Mouse (Mus musculus) CH12.LX (cell line): ENCODE measurements around the gene L3mbtl1. TPM values are rescaled to one million over a fixed set of nuclear protein-coding genes. Genes with fewer than 3 reads are reported as not detected.

ENCODE experiments used
- DNase-seq: peaks from one replicate; pipeline ENCODE4 v3.0.0-alpha.2; 2013; ENCODE audit errors: extremely low read depth
- H3K27ac ChIP-seq: 2 replicates; pipeline ENCODE4 v1.5.1; 2012; ENCODE audit warnings: low read depth, mild to moderate bottlenecking, control low read depth, moderate library complexity; ENCODE audit not compliant: insufficient read depth
- H3K27me3 ChIP-seq: replicated peaks from 2 replicates; pipeline ENCODE3; 2012; ENCODE audit warnings: inconsistent platforms
- H3K36me3 ChIP-seq, 2 experiments: replicated peaks in 1 of 2; 2 replicates each; pipeline versions ENCODE3 to v1.6.1; 2012; ENCODE audit warnings: inconsistent platforms in 1 of 2, low read length in 1 of 2, mild to moderate bottlenecking in 1 of 2, mixed read lengths in 1 of 2, moderate library complexity in 1 of 2; ENCODE audit not compliant: control insufficient read depth in 1 of 2, insufficient read depth in 1 of 2
- H3K4me1 ChIP-seq, 2 experiments: 2 replicates each; pipeline ENCODE4 v1.6.1; 2012; ENCODE audit warnings: inconsistent platforms in 1 of 2, moderate library complexity in 1 of 2; ENCODE audit not compliant: insufficient read depth in 2 of 2, control insufficient read depth in 1 of 2
- H3K4me2 ChIP-seq: 2 replicates; pipeline ENCODE4 v1.6.1; 2012; ENCODE audit warnings: low read depth, mild to moderate bottlenecking, control low read depth; ENCODE audit not compliant: poor library complexity, insufficient read depth, severe bottlenecking
- H3K4me3 ChIP-seq, 3 experiments: fragments of 150-350 bp in 1 of 3; sonication (generic) in 1 of 3; replicated peaks in 1 of 3; 2 replicates each; pipeline versions ENCODE3 to v1.5.1; 2011 to 2012; ENCODE audit warnings: low read depth in 2 of 3, low read length in 2 of 3, mild to moderate bottlenecking in 2 of 3, moderate library complexity in 2 of 3, control low read depth in 1 of 3, improper control_type of control experiment in 1 of 3, inconsistent platforms in 1 of 3, mixed read lengths in 1 of 3; ENCODE audit not compliant: poor library complexity in 1 of 3
- H3K79me2 ChIP-seq: replicated peaks from 2 replicates; pipeline ENCODE4 v1.6.1; 2012; ENCODE audit warnings: mild to moderate bottlenecking, moderate library complexity; ENCODE audit not compliant: control insufficient read depth, poor library complexity, insufficient read depth, severe bottlenecking; ENCODE audit errors: extremely low read depth
- H3K9ac ChIP-seq: 2 replicates; pipeline ENCODE4 v1.6.1; 2012; ENCODE audit warnings: low read depth, mild to moderate bottlenecking, control low read depth, moderate library complexity; ENCODE audit not compliant: insufficient read depth
- H3K9me3 ChIP-seq: replicated peaks from 2 replicates; pipeline ENCODE3; 2012; ENCODE audit warnings: low read length, inconsistent platforms, mixed read lengths
- BHLHE40 ChIP-seq: IDR thresholded peaks from 2 replicates; pipeline ENCODE4 v1.6.1; 2011; ENCODE audit warnings: mild to moderate bottlenecking, low read depth, low read length, improper control_type of control experiment
- CHD1 ChIP-seq: IDR thresholded peaks from 2 replicates; pipeline ENCODE4 v1.6.1; 2012; ENCODE audit warnings: low read depth, low read length, improper control_type of control experiment, inconsistent platforms
- E2F4 ChIP-seq: IDR thresholded peaks from 2 replicates; pipeline ENCODE4 v1.6.1; 2011; ENCODE audit warnings: low read depth, low read length, improper control_type of control experiment; ENCODE audit not compliant: insufficient replicate concordance
- ELF1 ChIP-seq: IDR thresholded peaks from 2 replicates; pipeline ENCODE4 v1.6.1; 2014; ENCODE audit warnings: low read depth, mild to moderate bottlenecking, inconsistent platforms, low read length, improper control_type of control experiment
- ETS1 ChIP-seq: conservative IDR thresholded peaks from 2 replicates; pipeline ENCODE4 v1.6.1; 2012; ENCODE audit warnings: low read depth, mild to moderate bottlenecking, inconsistent platforms, low read length, improper control_type of control experiment, moderate library complexity
- GABPA ChIP-seq: IDR thresholded peaks from 2 replicates; pipeline ENCODE4 v1.6.1; 2012; ENCODE audit warnings: low read depth, low read length, improper control_type of control experiment, inconsistent platforms; ENCODE audit not compliant: insufficient replicate concordance
- HCFC1 ChIP-seq: IDR thresholded peaks from 2 replicates; pipeline ENCODE4 v1.6.1; 2012; ENCODE audit warnings: low read depth, mild to moderate bottlenecking, inconsistent platforms, low read length, improper control_type of control experiment
- IRF4 ChIP-seq: IDR thresholded peaks from 2 replicates; pipeline ENCODE4 v1.6.1; 2014; ENCODE audit warnings: low read depth, mild to moderate bottlenecking, inconsistent platforms, low read length, improper control_type of control experiment
- JUN ChIP-seq: IDR thresholded peaks from 2 replicates; pipeline ENCODE4 v1.6.1; 2011; ENCODE audit warnings: low read depth, mild to moderate bottlenecking, low read length, improper control_type of control experiment, moderate library complexity; ENCODE audit not compliant: insufficient read depth
- JUND ChIP-seq: conservative IDR thresholded peaks from 2 replicates; pipeline ENCODE4 v1.6.1; 2011; ENCODE audit warnings: low read depth, low read length, improper control_type of control experiment
- KAT2A ChIP-seq: IDR thresholded peaks from 2 replicates; pipeline ENCODE4 v1.6.1; 2012; ENCODE audit warnings: low read length, improper control_type of control experiment, inconsistent platforms; ENCODE audit not compliant: insufficient replicate concordance
- MAX ChIP-seq: IDR thresholded peaks from 2 replicates; pipeline ENCODE4 v1.6.1; 2011; ENCODE audit warnings: low read length, improper control_type of control experiment
- MAZ ChIP-seq: IDR thresholded peaks from 2 replicates; pipeline ENCODE4 v1.6.1; 2012; ENCODE audit warnings: low read depth, mild to moderate bottlenecking, inconsistent platforms, low read length, improper control_type of control experiment, moderate library complexity
- MXI1 ChIP-seq: IDR thresholded peaks from 2 replicates; pipeline ENCODE4 v1.6.1; 2011; ENCODE audit warnings: mild to moderate bottlenecking, low read depth, low read length, improper control_type of control experiment
- MYC ChIP-seq: IDR thresholded peaks from 2 replicates; pipeline ENCODE4 v1.6.1; 2011; ENCODE audit warnings: low read depth, mild to moderate bottlenecking, improper control_type of control experiment, low read length
- NELFE ChIP-seq: IDR thresholded peaks from 2 replicates; pipeline ENCODE4 v1.6.1; 2011; ENCODE audit warnings: low read depth, low read length, improper control_type of control experiment
- POLR2A ChIP-seq: IDR thresholded peaks from 2 replicates; pipeline ENCODE4 v1.6.1; 2011; ENCODE audit warnings: low read depth, mild to moderate bottlenecking, improper control_type of control experiment, low read length
- RAD21 ChIP-seq: IDR thresholded peaks from 2 replicates; pipeline ENCODE4 v1.6.1; 2011; ENCODE audit warnings: low read depth, mild to moderate bottlenecking, low read length, improper control_type of control experiment, moderate library complexity
- SIN3A ChIP-seq: IDR thresholded peaks from 2 replicates; pipeline ENCODE4 v1.6.1; 2012; ENCODE audit warnings: low read length, improper control_type of control experiment, inconsistent platforms
- TBP ChIP-seq: conservative IDR thresholded peaks from 2 replicates; pipeline ENCODE4 v1.6.1; 2011; ENCODE audit warnings: low read depth, low read length, improper control_type of control experiment
- UBTF ChIP-seq: IDR thresholded peaks from 2 replicates; pipeline ENCODE4 v1.6.1; 2012; ENCODE audit warnings: low read depth, mild to moderate bottlenecking, inconsistent platforms, low read length, improper control_type of control experiment, moderate library complexity
- USF1 ChIP-seq: IDR thresholded peaks from 2 replicates; pipeline ENCODE4 v1.6.1; 2014; ENCODE audit warnings: low read depth, mild to moderate bottlenecking, inconsistent platforms, low read length, improper control_type of control experiment
- USF2 ChIP-seq: conservative IDR thresholded peaks from 2 replicates; pipeline ENCODE4 v1.6.1; 2011; ENCODE audit warnings: low read depth, low read length, improper control_type of control experiment
- ZC3H11A ChIP-seq: IDR thresholded peaks from 2 replicates; pipeline ENCODE4 v1.6.1; 2012; ENCODE audit warnings: low read depth, mild to moderate bottlenecking, inconsistent platforms, low read length, improper control_type of control experiment
- ZKSCAN1 ChIP-seq: IDR thresholded peaks from 2 replicates; pipeline ENCODE4 v1.6.1; 2012; ENCODE audit warnings: low read depth, inconsistent platforms, low read length, improper control_type of control experiment, borderline replicate concordance
- ZMIZ1 ChIP-seq: IDR thresholded peaks from 2 replicates; pipeline ENCODE4 v1.6.1; 2012; ENCODE audit warnings: low read depth, mild to moderate bottlenecking, inconsistent platforms, low read length, improper control_type of control experiment
- dilution Hi-C: fragments of 300-500 bp; cut with MboI; formaldehyde crosslinking; loops from 2 replicates; pipeline ENCODE4 v1.14.3; 2020; ENCODE audit warnings: low sequenced_read_pairs; ENCODE audit not compliant: extremely low pct_unique_long_range_greater_than_20kb, extremely low pct_ligation_motif_present
- in situ Hi-C: fragments of 300-500 bp; cut with MboI; formaldehyde crosslinking; loops from 3 replicates; pipeline ENCODE4 v1.14.3; 2019; ENCODE audit warnings: low sequenced_read_pairs, low pct_ligation_motif_present, low pct_unique_long_range_greater_than_20kb, mixed read lengths
- polyA plus RNA-seq: library from polyadenylated mRNA; unstranded; fragments of >175 nt; gene quantifications from 2 replicates; pipeline ENCODE4 v1.2.1, GENCODE M21; 2012; ENCODE audit warnings: low read depth; ENCODE audit not compliant: insufficient read length
- total RNA-seq, 2 experiments: library from RNA; depleted of rRNA; stranded (reverse); fragments of 300-350 nt in 1 of 2; fragments of >200 nt in 1 of 2; gene quantifications; 2 replicates each; pipeline ENCODE4 v1.2.3; 2012 to 2014

L3mbtl1 gene
- total and polyA plus RNA-seq, 3 experiments: 0.09 TPM; not detected in 2

DNA sequence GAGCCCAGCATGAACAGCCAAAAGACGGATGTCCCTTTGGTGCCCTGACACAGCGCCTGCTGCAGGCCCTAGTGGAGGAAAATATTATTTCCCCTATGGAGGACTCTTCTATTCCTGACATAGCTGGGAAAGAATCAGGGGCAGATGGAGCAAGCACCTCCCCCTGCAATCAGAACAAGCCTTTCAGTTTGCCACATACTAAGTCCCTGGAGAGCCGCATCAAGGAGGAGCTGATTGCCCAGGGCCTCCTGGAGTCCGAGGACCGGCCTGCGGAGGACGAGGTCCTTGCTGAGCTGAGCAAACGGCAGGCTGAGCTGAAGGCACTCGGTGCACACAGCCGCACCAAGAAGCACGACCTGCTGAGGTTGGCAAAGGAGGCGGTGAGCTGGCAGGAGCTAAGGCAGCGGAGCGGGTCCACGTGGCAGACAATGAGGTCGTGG lies 35.2 kb upstream of the L3mbtl1 start:
- TF ChIP-seq SIN3A: no peak
- TF ChIP-seq JUN: no peak
- TF ChIP-seq NELFE: no peak
- TF ChIP-seq USF2: no peak
- TF ChIP-seq TBP: no peak
- no peak for TF ChIP-seq HCFC1
- TF ChIP-seq RAD21: no peak
- TF ChIP-seq JUND: no peak
- no peak for TF ChIP-seq GABPA
- no peak for TF ChIP-seq POLR2A
- TF ChIP-seq ZC3H11A: no peak
- no peak for TF ChIP-seq E2F4
- TF ChIP-seq MYC: no peak
- no peak for TF ChIP-seq BHLHE40
- no peak for TF ChIP-seq ETS1
- no peak for TF ChIP-seq IRF4
- in situ Hi-C loops (no loop called here), dilution Hi-C loops (no loop called here)
- Histone ChIP-seq H3K9me3 (no peaks in the 10 kb centered on the region), H3K4me3 (no peak overlapping the region), H3K27me3 (peaks cover 85% of the 10 kb centered on the region), H3K36me3 (no peaks in the 10 kb centered on the region), H3K9ac (no peak overlapping the region), H3K79me2 (no peaks in the 10 kb centered on the region), H3K4me1 (no peaks in the 10 kb centered on the region), H3K27ac (no peak overlapping the region), H3K4me2 (no peak overlapping the region)
- no peak for DNase-seq

DNA sequence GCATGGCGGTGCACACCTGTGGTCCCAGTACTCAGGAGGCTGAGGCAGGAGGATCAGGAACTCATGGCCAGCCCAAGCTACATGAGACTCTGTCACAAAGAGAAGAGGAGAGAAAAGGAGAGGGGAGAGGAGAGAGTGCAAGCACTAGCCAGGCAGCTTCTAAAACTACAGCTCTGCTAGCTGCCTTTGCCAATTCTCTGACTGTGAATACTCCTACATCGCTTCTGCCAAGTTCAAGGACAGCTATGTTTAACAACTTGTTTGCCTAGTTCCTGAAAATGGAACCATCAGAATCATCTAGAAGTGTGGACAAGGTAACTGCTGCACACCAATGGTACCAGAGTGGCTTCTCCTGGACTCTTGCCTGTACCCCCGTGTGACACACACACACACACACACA lies 29.2 kb upstream of the L3mbtl1 start:
- Histone ChIP-seq H3K79me2 (no peaks in the 10 kb centered on the region), H3K9ac (no peak overlapping the region), H3K27me3 (peaks cover 89% of the 10 kb centered on the region), H3K27ac (no peak overlapping the region), H3K4me2 (no peak overlapping the region), H3K9me3 (peaks cover 3% of the 10 kb centered on the region), H3K4me3 (no peak overlapping the region), H3K36me3 (no peaks in the 10 kb centered on the region), H3K4me1 (no peaks in the 10 kb centered on the region)
- no peak for DNase-seq
- dilution Hi-C loops: no loop called here
- in situ Hi-C loops: no loop called here
- no peak for TF ChIP-seq HCFC1
- no peak for TF ChIP-seq ELF1
- no peak for TF ChIP-seq E2F4
- TF ChIP-seq MXI1: no peak
- no peak for TF ChIP-seq KAT2A
- TF ChIP-seq MAZ: no peak
- TF ChIP-seq UBTF: no peak
- no peak for TF ChIP-seq POLR2A
- no peak for TF ChIP-seq ZMIZ1
- TF ChIP-seq ZKSCAN1: no peak
- no peak for TF ChIP-seq USF1
- no peak for TF ChIP-seq TBP
- no peak for TF ChIP-seq CHD1
- TF ChIP-seq NELFE: no peak
- no peak for TF ChIP-seq MAX
- no peak for TF ChIP-seq JUND
- TF ChIP-seq GABPA: no peak
- TF ChIP-seq JUN: no peak
- no peak for TF ChIP-seq RAD21
- no peak for TF ChIP-seq IRF4
